Mouse (Mus musculus): ENCODE measurements at regions not wholly inside any gene's neighbourhood (a gene's known extent, or its start where the extent isn't known, plus 50 kb on each side); places are given as distances from the start of the nearest gene placed in this dataset.
"Not testable (repeated sequence)": the region's sequence is repeated elsewhere in the genome, so short reads cannot be mapped to it uniquely, and the experiment has no call there.

DNA sequence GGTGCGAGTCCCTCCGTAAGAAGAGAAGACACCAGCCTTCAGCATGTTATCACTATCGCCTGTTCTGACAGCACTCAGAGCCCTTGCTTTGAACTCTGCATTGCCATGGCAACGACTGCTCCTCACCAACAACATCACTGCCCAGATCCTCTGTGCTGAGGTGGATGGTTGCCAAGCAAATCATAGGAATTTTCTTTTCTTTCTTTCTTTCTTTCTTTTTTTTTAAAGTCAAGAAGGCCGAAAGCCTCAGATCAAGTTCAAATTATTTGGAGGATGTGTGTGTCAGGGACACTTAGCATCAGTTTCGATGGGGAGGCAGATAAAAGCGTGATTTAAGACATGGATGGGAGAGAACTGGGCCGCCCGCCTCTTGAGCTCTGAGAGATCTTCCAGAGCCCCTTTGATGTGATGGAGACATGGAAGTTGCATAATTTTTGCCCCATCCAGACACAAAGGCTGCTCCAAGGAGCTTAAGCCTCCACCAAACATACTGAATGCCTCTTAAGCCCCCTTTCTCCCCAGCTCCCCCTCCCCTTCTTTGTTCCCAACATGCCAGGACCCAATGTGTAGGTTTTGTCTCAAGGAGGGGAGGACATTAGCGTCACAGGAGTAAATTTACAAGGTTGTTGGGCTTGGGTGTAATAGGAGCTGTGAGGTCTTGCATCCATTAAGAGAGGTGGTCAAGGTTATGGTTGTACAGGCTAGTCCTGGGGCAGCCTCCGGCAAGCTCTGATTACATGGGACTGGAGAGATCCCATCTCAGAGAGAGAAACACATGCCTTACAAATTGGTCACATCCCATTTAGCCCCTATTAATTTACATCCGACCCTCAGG is 167.4 kb upstream of the Npvf start:
- peak; percentile 31 for DNase-seq (ENCODE audit: low read depth, low spot score)

- no peak for DNase-seq (ENCODE audit: low read depth, low spot score)
These were observed 168.3 kb upstream of the Npvf start for GRCm38 (mm10) chr6:50822236-50823151.

- no peak for DNase-seq (ENCODE audit: low read depth, low spot score)
These were observed 169.1 kb upstream of the Npvf start for GRCm38 (mm10) chr6:50823220-50823910.

DNA sequence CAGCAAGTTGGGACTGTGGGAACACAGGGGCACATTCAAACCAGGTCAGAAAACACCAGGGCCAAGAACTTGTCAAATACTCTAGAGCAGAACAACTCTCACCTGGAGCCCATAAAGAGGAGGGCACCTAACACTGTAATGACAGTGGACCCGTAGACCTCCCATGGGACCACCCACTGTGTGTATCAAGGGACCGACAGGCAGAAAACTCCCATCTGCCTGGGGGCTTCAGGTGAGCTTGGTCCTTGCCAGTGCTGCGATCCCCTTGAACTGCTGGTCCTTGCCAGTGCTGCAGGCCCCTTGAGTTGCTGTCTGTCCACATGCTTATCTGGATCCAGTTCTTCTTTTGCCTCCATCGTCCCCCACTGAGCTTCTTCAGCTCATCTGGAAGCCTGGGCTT is 170.2 kb upstream of the Npvf start:
- no peak for DNase-seq (ENCODE audit: low read depth, low spot score)

GRCm38 (mm10) chr6:50831725-50832124 is 177.5 kb upstream of the Npvf start:
- no peak for DNase-seq (ENCODE audit: low read depth, low spot score)

GRCm38 (mm10) chr6:50835997-50836625 is 181.9 kb upstream of the Npvf start:
- no peak for DNase-seq (ENCODE audit: low read depth, low spot score)

- no peak for DNase-seq (ENCODE audit: low read depth, low spot score)
These were observed 186.6 kb upstream of the Npvf start for GRCm38 (mm10) chr6:50840826-50841225.

DNA sequence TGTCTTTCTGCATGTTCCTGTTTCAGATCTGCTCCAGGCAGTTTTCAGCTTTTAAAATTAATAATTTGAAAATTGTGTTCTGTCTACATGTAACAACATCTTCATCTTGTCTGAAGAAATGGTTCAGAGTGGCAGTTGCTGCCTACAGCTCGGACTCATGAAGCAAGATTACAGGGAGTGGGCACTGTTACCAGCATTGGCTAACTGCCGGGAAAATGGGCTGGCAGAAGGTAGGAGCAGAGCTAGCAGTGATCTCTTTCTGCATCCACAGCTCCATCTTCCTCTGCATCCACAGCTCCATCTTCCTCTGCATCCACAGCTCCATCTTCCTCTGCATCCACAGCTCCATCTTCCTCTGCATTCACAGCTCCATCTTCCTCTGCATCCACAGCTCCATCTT is 191.0 kb upstream of the Npvf start:
- DNase-seq (ENCODE audit: low read depth, low spot score): not testable (repeated sequence)

DNA sequence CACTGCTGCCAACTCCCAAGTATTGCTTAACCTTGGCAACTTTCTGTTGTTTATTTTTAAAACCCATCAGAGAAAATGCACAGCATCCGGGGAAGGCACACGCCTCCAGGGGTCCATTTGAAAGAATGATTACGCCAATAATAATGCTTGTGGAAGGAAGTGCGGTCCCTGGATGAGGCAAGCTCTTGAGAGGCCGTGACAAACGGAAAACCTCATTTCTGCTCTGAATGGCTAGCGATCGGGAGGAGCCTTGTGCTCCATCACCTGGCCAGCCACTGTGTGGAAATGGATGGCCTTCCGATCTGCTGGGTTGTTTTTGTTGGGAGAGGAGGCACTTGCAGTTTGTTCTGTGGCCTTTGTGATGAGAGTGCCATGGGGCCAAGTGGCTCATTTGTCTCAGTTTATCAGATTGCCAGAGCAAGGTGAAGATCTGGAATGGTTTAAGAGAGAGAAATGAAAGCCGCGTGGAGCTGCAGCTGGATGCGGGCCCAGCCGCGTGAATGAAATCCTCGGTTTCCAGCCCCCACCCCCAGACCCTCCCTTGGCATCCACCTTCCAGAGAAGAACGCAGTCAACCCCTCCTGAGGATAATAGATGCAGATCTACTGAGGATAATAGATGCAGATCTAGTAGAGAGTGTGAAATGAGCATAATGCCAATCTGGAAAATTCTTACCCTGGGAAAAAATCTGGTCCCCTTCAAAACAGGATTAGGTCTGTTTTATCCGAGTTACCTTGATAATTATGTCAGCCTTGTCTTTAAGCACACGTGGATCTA is 192.7 kb upstream of the Npvf start:
- DNase-seq (ENCODE audit: low read depth, low spot score): no peak

DNA sequence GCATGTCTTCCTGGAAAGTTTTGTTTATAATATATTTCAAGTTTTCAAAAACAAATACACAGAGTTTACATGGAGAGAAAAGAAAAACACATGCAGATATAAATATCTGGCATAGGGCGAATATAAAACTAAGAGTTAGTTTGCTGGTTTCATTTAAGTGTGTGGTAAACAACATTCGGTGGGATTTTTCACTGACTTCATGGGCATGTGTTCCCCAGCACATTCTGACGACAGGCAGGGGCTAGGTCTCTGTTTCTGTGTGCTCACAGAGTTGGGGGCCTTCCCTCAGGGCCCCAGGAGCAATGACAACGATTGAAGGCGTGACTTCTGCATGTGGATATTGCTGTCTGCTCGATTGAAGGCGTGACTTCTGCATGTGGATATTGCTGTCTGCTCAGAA is 193.3 kb upstream of the Npvf start:
- no peak for DNase-seq (ENCODE audit: low read depth, low spot score)

DNA sequence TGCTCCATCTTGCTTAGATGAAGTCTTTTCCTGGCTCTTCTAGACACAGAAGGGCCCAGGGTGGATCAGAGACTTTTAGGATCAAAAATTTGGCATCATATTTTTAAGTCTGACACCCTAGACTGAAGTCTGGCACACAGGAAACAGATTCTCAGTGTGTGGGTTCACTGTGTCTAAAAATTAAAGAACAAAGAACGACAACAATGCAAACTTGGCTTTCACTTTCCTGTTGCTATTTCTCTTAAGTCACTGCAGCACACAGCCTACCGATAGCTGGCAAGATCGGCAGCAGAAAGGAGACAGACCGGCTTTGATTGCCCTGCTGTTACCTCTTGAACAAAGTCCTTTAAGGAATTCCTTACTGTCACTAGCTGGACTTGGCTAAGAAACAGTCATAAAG is 204.9 kb upstream of the Npvf start:
- DNase-seq (ENCODE audit: low read depth, low spot score): no peak

DNA sequence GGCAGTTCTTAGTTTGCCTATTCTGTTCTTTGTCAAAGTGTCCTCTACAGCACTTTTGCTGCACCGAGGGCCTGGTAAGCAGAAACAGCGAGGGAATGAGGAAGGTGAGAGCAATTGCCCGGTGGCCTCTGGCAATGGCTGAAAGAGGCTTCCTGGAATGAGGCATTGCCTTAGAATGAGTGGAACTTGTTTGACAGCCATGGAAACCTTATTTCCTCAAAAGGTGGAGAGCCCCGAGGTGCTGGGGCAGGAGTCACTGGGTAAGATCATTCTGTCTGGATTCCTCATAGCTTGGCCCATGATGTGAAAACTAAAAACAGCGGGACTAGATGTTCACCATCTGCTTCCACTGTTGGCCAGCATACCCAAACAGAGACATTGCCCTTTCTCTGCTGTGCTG is 223.8 kb upstream of the Npvf start:
- DNase-seq (ENCODE audit: low read depth, low spot score): no peak

DNA sequence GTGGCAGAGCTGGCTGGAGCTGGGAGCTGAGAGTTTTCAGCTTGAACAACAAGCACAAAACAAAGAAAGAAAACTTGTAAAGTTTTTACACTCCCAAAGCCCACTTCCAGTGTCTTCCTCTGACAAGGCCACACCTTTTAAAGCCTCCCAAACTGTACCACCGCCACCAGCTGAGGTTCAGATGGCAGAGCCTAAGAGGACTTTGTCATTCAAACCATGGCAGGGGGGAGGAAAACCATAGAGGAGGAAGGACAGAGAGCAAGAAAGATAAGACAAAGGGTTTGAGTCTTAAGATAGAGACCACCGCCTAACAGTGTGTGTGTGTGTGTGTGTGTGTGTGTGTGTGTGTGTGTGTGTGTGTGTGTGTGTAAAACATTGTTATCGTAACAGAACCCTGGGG is 228.1 kb upstream of the Npvf start:
- DNase-seq (ENCODE audit: low read depth, low spot score): peak; percentile 27

DNA sequence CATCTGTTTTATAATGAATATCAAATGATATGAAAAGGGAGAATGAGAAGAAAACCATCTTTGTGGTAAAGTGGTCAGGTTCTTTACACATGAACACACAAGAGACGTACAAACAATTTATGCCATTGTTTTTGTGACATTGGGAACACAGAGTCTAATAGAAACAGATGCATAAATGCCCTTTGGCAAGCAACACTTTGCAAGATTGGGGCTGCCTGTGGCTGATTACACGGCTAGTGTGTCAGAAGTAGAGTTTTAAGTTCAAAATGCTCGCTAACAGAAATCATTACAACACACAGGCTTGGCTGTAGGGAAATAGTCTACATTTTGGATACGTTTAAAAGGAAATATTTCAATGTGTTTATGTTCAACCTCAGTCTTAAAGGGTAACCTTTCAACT is 228.5 kb upstream of the Npvf start:
- DNase-seq (ENCODE audit: low read depth, low spot score): no peak

DNA sequence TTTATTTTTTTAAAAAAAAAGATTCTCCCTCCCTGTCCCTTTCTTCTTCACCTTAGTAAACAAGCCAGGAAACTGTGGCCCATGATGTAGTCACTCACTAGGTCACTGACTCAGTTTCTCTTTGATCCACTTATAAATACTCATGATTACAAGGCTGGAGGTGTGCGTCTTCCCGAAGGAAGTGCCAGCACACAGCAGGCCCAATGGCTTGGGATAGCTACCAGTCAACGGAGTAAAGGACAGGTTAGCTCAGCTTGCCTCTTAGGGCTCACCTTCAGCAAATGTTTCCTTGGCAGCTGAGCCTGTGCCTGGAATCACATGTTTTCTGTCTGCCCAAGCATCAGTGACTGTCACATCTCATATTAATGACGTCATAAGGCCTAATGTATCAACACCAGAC is 230.8 kb upstream of the Npvf start:
- DNase-seq (ENCODE audit: low read depth, low spot score): no peak

DNA sequence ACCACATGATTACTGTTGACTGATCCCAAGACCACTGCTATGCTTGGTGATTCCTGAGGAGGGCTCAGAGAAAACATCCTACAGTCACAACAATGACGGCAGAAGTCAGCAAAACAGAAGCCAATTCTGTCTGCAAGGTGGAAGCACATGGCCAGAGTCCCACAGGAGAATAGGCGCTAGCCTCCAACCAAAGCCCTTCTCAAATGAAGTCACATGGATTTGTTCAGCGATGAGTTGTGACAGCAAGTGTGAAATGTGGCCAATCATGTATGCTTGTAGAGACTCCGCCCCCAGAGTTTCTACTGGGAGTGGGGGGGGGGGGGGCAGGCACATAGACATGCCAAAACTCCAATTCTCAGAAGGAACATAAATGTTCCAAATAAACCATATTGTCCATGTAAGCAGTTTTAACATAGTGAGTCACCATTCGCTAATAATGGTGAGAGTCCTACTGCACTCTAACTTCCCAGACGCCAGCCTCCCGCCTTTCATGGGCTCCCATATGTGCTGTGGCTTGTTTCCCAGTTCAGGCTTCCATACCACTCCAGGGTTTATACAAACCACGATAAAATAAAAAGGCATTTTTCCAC is 231.6 kb upstream of the Npvf start:
- no peak for DNase-seq (ENCODE audit: low read depth, low spot score)

DNA sequence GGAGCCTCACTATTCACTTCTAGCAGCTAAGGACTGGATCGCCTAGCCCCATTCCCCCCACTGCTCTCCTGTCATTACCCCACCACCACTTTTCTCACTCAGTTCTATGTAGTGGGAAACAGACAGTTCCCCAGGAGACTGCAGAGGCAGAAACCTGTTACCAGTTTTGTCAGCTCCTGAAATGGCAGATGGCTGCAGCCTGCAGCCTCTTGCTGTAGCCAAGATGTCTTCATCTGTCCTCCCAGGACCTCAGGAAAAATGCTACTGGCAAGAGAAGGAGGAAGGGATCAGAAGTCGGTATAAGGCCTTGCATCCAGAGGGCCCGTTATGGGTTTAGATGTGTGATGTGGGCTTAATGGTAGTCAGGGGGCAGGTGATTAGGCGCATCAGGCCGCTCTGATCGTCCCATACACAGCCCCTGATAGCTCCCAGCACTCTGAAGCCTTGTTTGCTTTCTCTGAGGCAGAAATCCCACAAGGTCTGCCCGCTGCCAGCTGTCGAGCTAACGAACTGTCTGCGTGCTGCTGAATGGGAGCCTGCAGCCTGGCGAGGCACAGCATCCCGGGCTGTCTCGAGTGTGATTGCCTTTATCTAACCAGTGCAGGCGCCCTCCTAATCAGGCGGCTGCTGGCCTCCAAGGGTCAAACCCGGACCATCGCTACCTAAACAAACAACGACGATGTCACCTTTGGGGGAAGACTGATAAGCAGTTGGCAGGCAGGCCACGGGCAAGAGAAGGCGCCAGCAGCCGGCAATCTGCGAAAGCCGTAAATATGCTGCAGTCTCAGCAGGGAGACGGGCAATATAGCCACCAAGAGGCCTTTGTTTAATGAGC is 236.3 kb upstream of the Npvf start:
- DNase-seq (ENCODE audit: low read depth, low spot score): no peak

GRCm38 (mm10) chr6:50891205-50891526 is 236.9 kb upstream of the Npvf start:
- no peak for DNase-seq (ENCODE audit: low read depth, low spot score)

GRCm38 (mm10) chr6:50898792-50899191 is 244.6 kb upstream of the Npvf start:
- DNase-seq (ENCODE audit: low read depth, low spot score): no peak

All from R1 (cell line).